Mouse (Mus musculus) forebrain, embryonic 13.5 days (tissue): ENCODE data around the gene Rbfox2. TPM values are rescaled to one million over a fixed set of nuclear protein-coding genes. Genes with fewer than 3 reads are reported as not detected.

ENCODE experiments used
- ATAC-seq: fragments of 200-750 bp; cut with Nextera tagmentation; 2 replicates; pipeline ENCODE4 v1.8.0; 2017
- H3K27ac ChIP-seq: fragments of 300-500 bp; sonication (generic); 2 replicates; pipeline ENCODE4 v1.5.1; 2015; ENCODE audit warnings: inconsistent platforms, mild to moderate bottlenecking, moderate library complexity
- H3K27me3 ChIP-seq: fragments of 300-500 bp; sonication (generic); 2 replicates; pipeline ENCODE4 v1.6.1; 2015; ENCODE audit warnings: mild to moderate bottlenecking, inconsistent platforms
- H3K36me3 ChIP-seq: fragments of 300-500 bp; sonication (generic); 2 replicates; pipeline ENCODE4 v1.6.1; 2015; ENCODE audit warnings: mild to moderate bottlenecking, inconsistent platforms; ENCODE audit not compliant: poor library complexity, severe bottlenecking
- H3K4me1 ChIP-seq: fragments of 300-500 bp; sonication (generic); 2 replicates; pipeline ENCODE4 v1.6.1; 2015; ENCODE audit warnings: inconsistent platforms
- H3K4me2 ChIP-seq: fragments of 300-500 bp; sonication (generic); 2 replicates; pipeline ENCODE4 v1.6.1; 2015; ENCODE audit warnings: inconsistent platforms, mild to moderate bottlenecking, moderate library complexity
- H3K4me3 ChIP-seq: fragments of 300-500 bp; sonication (generic); 2 replicates; pipeline ENCODE4 v1.5.1; 2015; ENCODE audit warnings: mild to moderate bottlenecking, inconsistent platforms
- H3K9ac ChIP-seq: fragments of 300-500 bp; sonication (generic); 2 replicates; pipeline ENCODE4 v1.6.1; 2015; ENCODE audit warnings: mild to moderate bottlenecking, inconsistent platforms
- H3K9me3 ChIP-seq: fragments of 300-500 bp; sonication (generic); replicated peaks from 2 replicates; pipeline ENCODE4 v1.6.1; 2016; ENCODE audit warnings: inconsistent platforms
- WGBS: fragments of 180-500 bp; shearing (Covaris S2); methylation state at CpG from one replicate; pipeline ENCODE4 v1.1.7; 2015; 5-methylcytosine and 5-hydroxymethylcytosine counted together
- polyA plus RNA-seq: library from polyadenylated mRNA; unstranded; fragments of >200 nt; fragmentation: Nextera tagmentation; extraction: Ambion mirVana; gene quantifications from 2 replicates; pipeline ENCODE4 v1.2.1, GENCODE M21; 2015

The Rbfox2 gene
- 116 and 122 TPM in 2 replicates for polyA plus RNA-seq

DNA sequence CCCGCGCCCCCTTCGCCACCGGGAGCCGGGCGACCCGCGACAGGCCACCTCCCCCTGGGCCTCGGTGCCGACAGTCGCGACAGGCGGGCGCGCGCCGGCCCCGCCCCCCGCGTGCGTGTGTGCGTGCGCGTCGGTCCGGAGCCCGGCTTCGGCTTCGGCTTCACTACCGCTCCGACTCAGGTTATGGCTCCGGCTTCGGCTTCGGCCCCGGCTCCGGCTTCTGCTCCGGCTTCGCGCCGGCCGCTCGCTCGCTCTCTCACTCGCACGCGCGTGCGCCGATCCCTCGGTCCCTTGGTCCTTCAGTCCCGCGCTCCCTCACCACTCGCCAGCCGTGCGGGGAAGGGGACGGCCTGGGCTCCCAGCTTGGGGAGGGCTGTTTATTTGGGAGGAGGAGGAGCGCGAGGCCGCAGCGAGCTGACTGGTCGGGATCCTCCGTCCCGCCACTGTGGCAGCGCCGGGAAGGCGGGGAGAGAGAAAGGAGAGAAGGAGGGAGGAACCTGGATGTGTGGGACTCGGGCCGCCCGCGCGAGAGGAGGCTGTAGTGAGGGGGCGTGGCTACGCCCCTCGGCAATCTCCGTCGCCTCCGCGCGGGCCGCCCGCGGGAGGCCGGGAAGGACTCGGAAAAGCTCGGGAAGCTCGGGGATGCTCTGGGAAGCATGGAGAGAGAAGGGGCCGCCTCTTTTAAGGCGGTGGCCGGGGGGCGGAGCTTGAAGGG is at the start of gene Rbfox2:
Gene Rbfox2, minus strand, starts transcription at position 458 of the 715 bp plus-strand sequence.
- Histone ChIP-seq H3K27ac (peak within 1 kb of the TSS; percentile 98), H3K36me3 (no peaks in the 10 kb centered on the region), H3K4me2 (peak within 1 kb of the TSS; percentile 71), H3K4me1 (peaks cover 29% of the 10 kb centered on the region), H3K9me3 (no peaks in the 10 kb centered on the region), H3K4me3 (peak within 1 kb of the TSS; percentile 97), H3K9ac (peak within 1 kb of the TSS; percentile 97), H3K27me3 (no peaks in the 10 kb centered on the region)
- peak; percentile 96 for ATAC-seq
- under 1% methylated on average over 69 of the region's 90 CpGs for WGBS

DNA sequence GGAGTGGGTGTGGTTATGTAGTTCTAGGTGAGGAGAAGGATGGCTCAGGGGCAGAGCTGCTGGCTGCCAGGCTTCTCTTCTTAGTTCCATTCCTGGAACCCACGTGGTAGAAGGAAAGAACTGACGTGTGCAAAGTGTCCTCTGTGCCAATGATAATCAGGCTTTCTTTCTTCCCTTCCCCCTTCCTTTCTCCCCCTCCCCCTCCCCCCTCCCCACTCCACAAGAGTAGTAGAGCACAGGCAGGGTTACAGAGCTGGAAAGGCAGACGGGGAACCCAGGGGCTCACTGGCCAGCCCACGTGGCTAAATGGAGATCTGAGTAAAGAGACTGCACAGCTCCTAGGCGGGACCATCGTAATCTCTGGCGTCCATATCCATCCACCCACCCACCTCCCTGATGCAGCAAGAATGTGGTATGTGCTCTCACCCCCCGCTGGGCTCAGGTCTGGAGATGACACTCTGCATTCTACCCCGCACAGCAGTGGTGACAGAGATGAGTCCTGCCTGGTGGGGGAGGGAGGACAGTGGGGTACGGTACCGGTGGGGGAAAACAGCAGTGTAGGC is 49.5 kb upstream of the Rbfox2 start:
- peak; percentile 57; the same call in 1 of the 2 replicates for ATAC-seq
- Histone ChIP-seq H3K4me2 (peak overlapping the region; percentile 24), H3K27me3 (no peaks in the 10 kb centered on the region), H3K4me1 (peaks cover 48% of the 10 kb centered on the region), H3K36me3 (no peaks in the 10 kb centered on the region), H3K9me3 (no peaks in the 10 kb centered on the region), H3K27ac (no peak overlapping the region), H3K9ac (peak overlapping the region; percentile 21; the same call in 1 of the 2 replicates), H3K4me3 (no peak overlapping the region)
- WGBS: 11% methylated on average over 11 of the region's 11 CpGs

DNA sequence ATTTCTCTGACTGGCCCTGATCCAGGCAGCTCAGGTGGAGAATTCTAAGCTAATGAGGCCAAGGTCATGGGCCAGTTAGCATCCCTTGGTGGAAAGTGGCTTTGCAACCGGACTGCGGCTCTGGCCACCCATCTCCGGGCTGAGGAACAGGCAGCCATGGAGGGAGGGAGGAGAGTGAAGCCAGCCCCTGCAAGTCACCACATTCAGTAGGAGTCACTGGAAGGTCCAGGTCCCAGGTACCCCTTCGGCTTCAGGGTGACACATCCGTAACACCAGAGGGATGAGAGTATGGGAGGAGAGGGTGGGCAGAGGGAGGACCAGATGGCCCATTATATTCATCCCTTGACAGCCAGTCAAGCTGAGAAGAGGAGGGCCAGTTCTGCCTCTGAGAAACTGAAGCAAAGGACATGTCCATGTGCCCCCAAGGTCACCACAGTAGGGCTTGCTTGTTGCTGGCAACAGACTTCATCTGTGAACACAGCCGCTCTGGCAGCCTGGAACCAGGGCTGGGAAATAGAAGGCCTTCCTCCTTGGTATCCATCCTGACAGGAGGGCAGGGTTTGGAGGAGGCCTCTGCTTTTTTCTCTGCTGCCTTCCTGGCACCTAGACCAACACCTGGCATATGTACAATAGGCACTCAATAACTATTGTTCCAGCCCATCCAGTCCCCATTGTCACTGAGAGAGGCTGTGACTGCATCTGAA is 48.2 kb upstream of the Rbfox2 start:
- H3K9ac ChIP-seq: no peak overlapping the region
- no peaks in the 10 kb centered on the region for H3K36me3 ChIP-seq

DNA sequence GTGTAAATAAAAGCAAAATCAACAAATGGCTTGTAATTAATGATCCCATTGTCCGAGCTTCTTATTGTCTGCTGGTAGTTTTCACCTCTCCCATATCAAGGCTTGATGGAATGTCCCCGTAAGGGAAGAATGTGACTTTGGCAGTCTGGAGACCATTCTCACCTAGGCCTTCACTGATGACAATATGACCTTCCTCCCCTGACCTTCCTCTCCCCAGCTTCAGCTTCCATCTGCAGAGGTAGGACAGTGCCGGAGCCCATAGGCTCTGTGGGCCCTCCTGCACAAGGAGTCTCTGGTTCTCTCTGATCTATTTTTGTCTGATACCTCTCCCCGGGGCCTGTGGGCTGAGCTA is 47.7 kb upstream of the Rbfox2 start:
- WGBS: 74% methylated on average over 4 of the region's 4 CpGs
- ATAC-seq: no peak
- Histone ChIP-seq H3K27ac (peak overlapping the region; percentile 49), H3K4me1 (peaks cover 48% of the 10 kb centered on the region), H3K27me3 (no peaks in the 10 kb centered on the region), H3K9ac (0 out of 2 replicates have a peak overlapping the region, but pooled peaks have one; percentile 30), H3K9me3 (no peaks in the 10 kb centered on the region), H3K36me3 (no peaks in the 10 kb centered on the region), H3K4me3 (no peak overlapping the region), H3K4me2 (no peak overlapping the region)

More for the DNA sequence above, 48.2 kb upstream of the Rbfox2 start:
- ATAC-seq: no peak
- Histone ChIP-seq H3K4me3 (no peak overlapping the region), H3K9me3 (no peaks in the 10 kb centered on the region), H3K4me1 (peaks cover 48% of the 10 kb centered on the region), H3K4me2 (no peak overlapping the region), H3K27me3 (no peaks in the 10 kb centered on the region), H3K27ac (peak overlapping the region; percentile 49)
- whole genome bisulfite sequencing: 68% methylated on average over 6 of the region's 6 CpGs

DNA sequence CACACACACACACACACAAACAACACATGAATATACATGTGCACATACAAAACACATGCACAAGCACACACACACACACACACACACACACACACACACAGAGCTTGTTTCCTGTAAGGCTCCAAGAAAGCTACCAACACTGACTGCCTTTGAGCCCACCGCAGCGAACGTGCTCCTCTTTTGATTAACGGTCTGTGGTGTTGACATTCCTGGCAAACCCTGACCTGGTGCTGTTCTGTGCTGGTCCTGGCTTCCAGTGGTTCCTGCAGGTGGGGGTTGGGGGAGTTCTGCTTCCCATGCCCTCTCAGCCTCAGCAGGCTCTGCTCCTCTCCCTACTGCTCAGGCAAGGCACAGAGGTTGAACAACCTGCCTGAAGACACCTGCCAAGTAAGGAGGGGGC is 47.0 kb upstream of the Rbfox2 start:
- no peaks in the 10 kb centered on the region for H3K27me3 ChIP-seq
- H3K36me3 ChIP-seq: no peaks in the 10 kb centered on the region
- no peak overlapping the region for H3K4me2 ChIP-seq
- WGBS: 59% methylated on average over 4 of the region's 4 CpGs
- peaks cover 42% of the 10 kb centered on the region for H3K4me1 ChIP-seq
- no peak for ATAC-seq
- no peak overlapping the region for H3K9ac ChIP-seq
- H3K27ac ChIP-seq: no peak overlapping the region; the same call in 1 of the 2 replicates
- no peaks in the 10 kb centered on the region for H3K9me3 ChIP-seq
- H3K4me3 ChIP-seq: no peak overlapping the region

DNA sequence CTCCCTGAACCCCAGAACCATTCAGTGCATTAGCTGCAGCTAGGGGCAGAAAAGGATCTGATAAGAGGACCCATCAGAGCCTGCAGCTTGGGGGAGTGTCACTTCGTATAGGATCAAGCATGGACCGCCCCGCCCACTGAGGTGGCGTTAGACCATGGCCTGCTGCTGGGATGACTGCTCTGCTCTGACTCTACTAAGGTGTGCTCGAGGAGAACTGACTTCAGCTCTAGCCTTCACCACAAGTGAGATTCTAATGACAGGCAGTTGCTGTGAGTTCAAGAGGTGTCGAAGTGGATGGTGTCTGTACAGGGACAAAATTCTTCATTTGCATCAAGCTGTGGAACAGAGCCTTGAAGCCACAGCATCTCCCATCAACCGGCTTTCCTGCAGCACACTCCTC is 46.1 kb upstream of the Rbfox2 start:
- H3K9me3 ChIP-seq: no peaks in the 10 kb centered on the region
- WGBS: 60% methylated on average over 7 of the region's 7 CpGs
- ATAC-seq: no peak

DNA sequence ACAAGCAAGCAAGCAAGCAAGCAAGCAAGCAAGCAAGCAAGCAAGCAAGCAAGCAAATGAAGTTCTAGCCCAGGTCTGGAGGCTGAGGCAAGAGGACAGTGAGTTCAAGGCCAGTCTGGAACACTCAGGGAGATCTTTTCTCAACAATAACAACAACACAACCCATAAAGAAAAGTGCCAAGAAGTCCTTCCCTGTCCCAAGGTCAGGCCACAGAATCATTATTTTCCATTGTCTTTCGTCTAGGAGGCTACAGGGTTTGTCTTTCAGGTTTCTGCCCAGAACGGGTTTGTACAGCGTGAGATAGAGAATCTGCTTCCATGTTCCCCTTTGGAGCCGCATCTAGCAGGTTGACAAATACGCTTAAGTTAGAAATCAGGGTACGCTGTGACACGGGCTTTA is 43.3 kb upstream of the Rbfox2 start:
- no peak for ATAC-seq
- Histone ChIP-seq H3K4me2 (no peak overlapping the region), H3K36me3 (no peaks in the 10 kb centered on the region), H3K9ac (no peak overlapping the region), H3K27me3 (no peaks in the 10 kb centered on the region), H3K4me3 (no peak overlapping the region), H3K27ac (no peak overlapping the region), H3K9me3 (no peaks in the 10 kb centered on the region), H3K4me1 (peaks cover 19% of the 10 kb centered on the region)
- 90% methylated on average over 7 of the region's 7 CpGs for WGBS

More for the DNA sequence above, 46.1 kb upstream of the Rbfox2 start:
- Histone ChIP-seq H3K4me2 (no peak overlapping the region), H3K27me3 (no peaks in the 10 kb centered on the region), H3K4me3 (no peak overlapping the region), H3K9ac (no peak overlapping the region), H3K36me3 (no peaks in the 10 kb centered on the region), H3K4me1 (peaks cover 38% of the 10 kb centered on the region), H3K27ac (no peak overlapping the region)

DNA sequence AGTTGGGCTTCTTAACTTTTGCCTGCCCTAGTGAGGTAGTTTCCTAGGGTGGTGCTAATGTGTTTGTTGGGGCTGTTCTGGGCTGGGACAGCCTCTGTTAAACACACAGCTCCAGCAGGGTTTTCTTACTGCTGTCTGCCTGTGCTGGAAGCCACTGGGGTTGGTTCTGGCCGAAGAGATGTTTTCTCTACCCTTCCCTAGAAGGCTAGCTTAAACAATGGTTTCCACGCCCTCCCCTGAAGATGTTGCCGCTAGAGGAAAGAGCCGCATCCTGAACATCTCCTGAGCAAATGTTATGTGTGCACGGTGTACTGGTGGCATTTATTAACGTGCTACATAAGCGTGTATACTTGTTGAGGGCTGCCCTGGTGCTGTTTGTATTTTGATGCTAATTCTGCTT is 41.3 kb upstream of the Rbfox2 start:
- 79% methylated on average over 7 of the region's 7 CpGs for WGBS
- Histone ChIP-seq H3K27me3 (no peaks in the 10 kb centered on the region), H3K4me2 (no peak overlapping the region), H3K9ac (no peak overlapping the region), H3K4me1 (peaks cover 20% of the 10 kb centered on the region), H3K36me3 (no peaks in the 10 kb centered on the region), H3K9me3 (no peaks in the 10 kb centered on the region), H3K4me3 (no peak overlapping the region), H3K27ac (no peak overlapping the region)
- no peak for ATAC-seq

DNA sequence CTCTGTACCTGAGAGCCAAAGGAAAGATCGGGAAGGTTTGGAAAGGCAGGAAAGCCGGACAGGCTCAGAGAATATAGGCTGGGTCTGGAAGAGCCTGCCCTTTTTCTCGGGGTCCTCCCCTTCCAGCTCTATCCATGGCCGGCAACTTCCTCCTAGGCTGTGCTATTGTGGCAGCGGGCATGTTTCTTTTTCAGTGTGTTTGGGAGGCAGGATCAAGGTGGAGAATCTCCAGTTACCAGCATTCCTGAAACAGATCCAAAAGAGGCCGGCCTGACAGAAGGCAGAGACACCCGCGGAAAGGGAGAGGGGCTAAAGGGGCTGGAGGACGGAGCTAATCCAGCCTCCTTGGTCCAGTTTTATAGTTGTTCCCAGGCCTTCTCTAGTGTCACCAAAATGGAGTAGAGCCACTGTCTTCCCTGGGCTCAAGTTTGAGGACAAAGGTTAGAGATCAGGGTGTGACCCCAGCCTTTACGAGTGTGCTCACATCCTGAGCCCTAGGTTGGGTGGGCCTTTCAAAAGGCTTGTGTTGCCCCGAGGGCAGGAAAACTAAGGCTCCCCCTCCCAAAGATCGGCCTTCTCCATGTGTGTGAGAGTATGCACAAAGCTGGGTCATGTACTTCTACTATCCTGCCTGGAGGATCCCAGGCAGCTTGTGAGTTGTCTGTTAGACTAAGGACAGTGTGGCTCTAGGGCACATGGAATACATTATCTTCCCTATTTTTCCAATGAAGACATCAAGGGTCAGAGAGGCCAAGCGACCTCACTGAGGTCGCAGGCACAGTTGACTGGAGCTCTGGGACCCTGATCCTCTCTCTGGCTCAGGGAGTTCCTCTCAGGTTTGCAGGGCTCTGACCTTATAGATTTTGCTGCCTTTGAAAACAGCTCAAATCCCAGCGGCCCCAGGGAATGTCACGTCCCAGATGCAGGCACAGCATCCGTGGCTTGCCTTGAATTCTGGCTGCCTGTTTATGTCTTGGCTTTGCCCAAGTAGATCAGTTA is 37.6 kb upstream of the Rbfox2 start:
- no peaks in the 10 kb centered on the region for H3K9me3 ChIP-seq
- ATAC-seq: no peak
- peak overlapping the region; percentile 57; the same call in 1 of the 2 replicates for H3K4me2 ChIP-seq
- no peaks in the 10 kb centered on the region for H3K36me3 ChIP-seq
- H3K9ac ChIP-seq: no peak overlapping the region
- H3K27ac ChIP-seq: no peak overlapping the region
- peaks cover 3% of the 10 kb centered on the region; the same call in 1 of the 2 replicates for H3K27me3 ChIP-seq
- H3K4me1 ChIP-seq: peaks cover 19% of the 10 kb centered on the region
- H3K4me3 ChIP-seq: no peak overlapping the region
- WGBS: 58% methylated on average over 17 of the region's 17 CpGs

DNA sequence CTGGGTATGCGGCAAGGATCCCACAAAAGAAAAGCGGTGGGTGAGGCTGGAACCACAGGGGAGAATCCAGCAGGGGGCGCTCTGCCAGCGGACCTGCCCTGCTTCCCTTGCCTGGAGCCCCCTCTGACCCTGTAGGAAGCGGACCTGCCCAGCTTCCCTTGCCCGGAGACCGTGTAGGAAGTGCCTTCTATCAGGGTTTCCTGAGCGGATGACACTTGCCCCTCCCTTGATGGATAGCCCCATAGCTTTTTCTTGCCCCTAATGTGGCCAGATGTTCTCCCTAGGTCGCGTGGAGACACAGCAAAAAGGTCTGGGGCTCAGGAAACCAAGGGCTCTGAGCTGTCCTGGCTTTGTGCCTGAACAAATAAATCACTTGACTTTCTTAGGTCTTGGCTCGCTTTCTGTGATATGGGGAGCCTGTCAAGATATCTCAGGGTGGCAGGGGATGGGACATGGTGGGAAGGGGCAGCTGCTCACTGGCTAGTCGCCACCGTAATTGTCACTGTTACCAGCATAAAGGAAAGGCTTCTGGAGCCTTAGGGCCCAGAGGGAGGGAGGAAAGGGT is 36.8 kb upstream of the Rbfox2 start:
- WGBS: 16% methylated on average over 12 of the region's 13 CpGs
- H3K4me3 ChIP-seq: peak overlapping the region; percentile 23

DNA sequence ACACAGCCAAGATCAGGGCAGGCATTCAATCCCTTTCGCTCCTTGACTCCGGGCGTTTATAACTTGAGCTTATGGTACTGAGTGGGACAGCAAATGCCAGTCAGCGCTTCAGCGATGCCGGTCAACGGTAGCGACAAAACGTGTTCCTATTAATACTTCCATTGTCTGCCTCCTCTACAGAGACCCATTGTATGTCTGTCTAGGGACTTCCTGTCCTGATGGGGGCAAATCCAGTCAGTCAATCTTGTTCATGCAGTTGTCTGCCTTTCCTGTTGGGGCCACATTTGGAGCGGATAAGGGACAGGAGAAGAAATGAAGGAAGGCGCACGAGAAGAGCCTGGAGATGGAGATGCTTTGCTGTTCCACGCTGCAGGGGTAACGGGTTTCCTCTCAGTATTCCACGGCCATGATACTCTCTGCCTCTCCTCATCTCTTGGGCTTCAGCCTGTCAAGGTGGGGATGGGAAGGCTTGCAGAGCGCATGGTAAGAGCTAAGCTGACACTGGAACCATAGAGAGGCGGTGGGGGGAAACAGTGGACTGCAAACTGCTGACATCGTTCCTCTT is 36.2 kb upstream of the Rbfox2 start:
- peak overlapping the region; percentile 57 for H3K4me2 ChIP-seq
- peaks cover 3% of the 10 kb centered on the region; the same call in 1 of the 2 replicates for H3K27me3 ChIP-seq
- peaks cover 19% of the 10 kb centered on the region for H3K4me1 ChIP-seq
- no peak overlapping the region for H3K27ac ChIP-seq
- 31% methylated on average over 18 of the region's 18 CpGs for WGBS
- ATAC-seq: no peak
- H3K9ac ChIP-seq: peak overlapping the region; percentile 60
- H3K36me3 ChIP-seq: no peaks in the 10 kb centered on the region
- peak overlapping the region; percentile 23 for H3K4me3 ChIP-seq
- H3K9me3 ChIP-seq: no peaks in the 10 kb centered on the region

More for the DNA sequence above, 36.8 kb upstream of the Rbfox2 start:
- H3K9ac ChIP-seq: peak overlapping the region; percentile 60
- no peaks in the 10 kb centered on the region for H3K36me3 ChIP-seq
- ATAC-seq: peak; percentile 76
- H3K4me1 ChIP-seq: peaks cover 19% of the 10 kb centered on the region
- H3K4me2 ChIP-seq: peak overlapping the region; percentile 57
- no peaks in the 10 kb centered on the region for H3K9me3 ChIP-seq
- H3K27ac ChIP-seq: peak overlapping the region; percentile 25; the same call in 1 of the 2 replicates
- peaks cover 3% of the 10 kb centered on the region; the same call in 1 of the 2 replicates for H3K27me3 ChIP-seq
